Mouse (Mus musculus): ENCODE data around the gene Cul9. TPM values are rescaled to one million over a fixed set of nuclear protein-coding genes. Genes with fewer than 3 reads are reported as not detected.
A peak's percentile ranks its signal among the peaks of the same experiment; 100 is the strongest.
"Not testable (repeated sequence)": the region's sequence is repeated elsewhere in the genome, so short reads cannot be mapped to it uniquely, and the experiment has no call there.

Cul9 gene
- polyA plus RNA-seq, 1 experiment from 2014 or later, result 1.1 TPM

DNA sequence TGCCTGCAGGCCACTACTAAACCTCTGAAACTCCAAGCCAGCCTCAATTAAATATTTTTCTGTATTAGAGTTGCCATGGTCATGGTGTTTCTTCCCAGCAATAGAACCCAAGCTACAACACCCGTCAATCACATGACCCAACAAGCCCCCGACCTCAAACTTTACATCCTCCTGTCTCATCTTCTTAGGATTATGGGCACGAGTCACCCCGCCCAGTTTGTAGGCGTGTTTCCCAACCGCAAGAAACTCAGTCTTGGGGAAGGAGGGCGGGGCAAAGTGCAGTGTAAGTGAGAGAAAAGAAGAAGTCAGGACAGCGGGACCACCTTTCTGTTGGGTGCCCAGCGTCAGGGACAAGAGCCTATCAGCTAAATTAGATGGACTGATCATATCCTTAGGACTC is 42.0 kb upstream of the Cul9 start:
- WGBS, result 40% methylated on average over 9 of the region's 9 CpGs
- no peaks in the 10 kb centered on the region for H3K9me3 ChIP-seq (ENCODE audit: control insufficient read depth, low read length)
- H3K36me3 ChIP-seq (ENCODE audit: control insufficient read depth, insufficient read depth, low read length), result peaks cover 7% of the 10 kb centered on the region
- no peaks in the 10 kb centered on the region for H3K27me3 ChIP-seq (replicated peaks; ENCODE audit: control insufficient read depth, insufficient read depth, low read length)
- no peak overlapping the region for H3K4me3 ChIP-seq (ENCODE audit: low read depth, low read length)
- H3K9ac ChIP-seq (ENCODE audit: low read depth, low read length), result no peak overlapping the region
- DNase-seq (ENCODE audit: low spot score) (no peak), ATAC-seq (replicated peaks; ENCODE audit: low FRiP score) (no peak)
- H3K27ac ChIP-seq (ENCODE audit: low read depth, low read length), result no peak overlapping the region
- H3K4me2 ChIP-seq, result no peak overlapping the region
- H3K4me1 ChIP-seq (replicated peaks; ENCODE audit: control insufficient read depth, insufficient read depth, low read length), result 0 out of 2 replicates have a peak, but pooled peaks cover 3% of the 10 kb centered on the region

GRCm38 (mm10) chr17:46586327-46586726 is 40.1 kb upstream of the Cul9 start:
- Histone ChIP-seq H3K27ac (ENCODE audit: low read depth, low read length) (no peak overlapping the region), H3K4me1 (replicated peaks; ENCODE audit: control insufficient read depth, insufficient read depth, low read length) (0 out of 2 replicates have a peak, but pooled peaks cover 3% of the 10 kb centered on the region), H3K9me3 (ENCODE audit: control insufficient read depth, low read length) (no peaks in the 10 kb centered on the region), H3K4me3 (ENCODE audit: low read depth, low read length) (no peak overlapping the region), H3K36me3 (ENCODE audit: control insufficient read depth, insufficient read depth, low read length) (peaks cover 7% of the 10 kb centered on the region), H3K27me3 (replicated peaks; ENCODE audit: control insufficient read depth, insufficient read depth, low read length) (no peaks in the 10 kb centered on the region), H3K9ac (ENCODE audit: low read depth, low read length) (no peak overlapping the region), H3K4me2 (no peak overlapping the region)
- ATAC-seq (replicated peaks; ENCODE audit: low FRiP score), result no peak
- DNase-seq (ENCODE audit: low spot score), result no peak
- whole genome bisulfite sequencing, result 69% methylated on average over 8 of the region's 8 CpGs

DNA sequence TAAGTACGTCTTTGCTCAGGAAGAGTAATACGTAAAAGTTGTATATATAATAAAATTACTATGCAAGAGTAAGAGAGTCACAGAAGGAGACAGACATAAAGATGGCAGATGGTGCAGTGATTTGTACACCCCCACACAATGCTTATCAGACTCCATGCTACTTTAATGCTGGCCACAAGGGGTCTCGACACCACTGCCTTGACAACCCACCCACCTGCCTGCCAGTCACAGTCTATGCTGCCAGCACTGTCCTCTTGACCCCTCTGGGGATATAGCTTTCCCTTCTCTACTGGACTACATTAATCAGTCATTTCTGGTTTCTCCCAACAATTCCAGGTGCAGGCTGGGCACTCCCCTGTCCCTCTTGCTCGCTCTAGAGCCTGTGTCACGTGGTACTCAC is 32.5 kb upstream of the Cul9 start:
- WGBS, result 76% methylated on average over 5 of the region's 5 CpGs
- DNase-seq (ENCODE audit: low spot score) (no peak), ATAC-seq (replicated peaks; ENCODE audit: low FRiP score) (no peak)
- H3K36me3 ChIP-seq (ENCODE audit: control insufficient read depth, insufficient read depth, low read length), result peaks cover 18% of the 10 kb centered on the region
- H3K9ac ChIP-seq (ENCODE audit: low read depth, low read length), result no peak overlapping the region
- no peak overlapping the region for H3K4me3 ChIP-seq (ENCODE audit: low read depth, low read length)
- no peaks in the 10 kb centered on the region for H3K9me3 ChIP-seq (ENCODE audit: control insufficient read depth, low read length)
- no peaks in the 10 kb centered on the region for H3K27me3 ChIP-seq (replicated peaks; ENCODE audit: control insufficient read depth, insufficient read depth, low read length)
- H3K27ac ChIP-seq (ENCODE audit: low read depth, low read length), result no peak overlapping the region
- no peak overlapping the region for H3K4me2 ChIP-seq
- H3K4me1 ChIP-seq (replicated peaks; ENCODE audit: control insufficient read depth, insufficient read depth, low read length), result no peaks in the 10 kb centered on the region

- ATAC-seq (replicated peaks; ENCODE audit: low FRiP score) (no peak), DNase-seq (ENCODE audit: low spot score) (no peak)
- Histone ChIP-seq H3K27me3 (replicated peaks; ENCODE audit: control insufficient read depth, insufficient read depth, low read length) (no peaks in the 10 kb centered on the region), H3K9ac (ENCODE audit: low read depth, low read length) (no peak overlapping the region), H3K36me3 (ENCODE audit: control insufficient read depth, insufficient read depth, low read length) (peaks cover 29% of the 10 kb centered on the region), H3K4me1 (replicated peaks; ENCODE audit: control insufficient read depth, insufficient read depth, low read length) (no peaks in the 10 kb centered on the region), H3K9me3 (ENCODE audit: control insufficient read depth, low read length) (no peaks in the 10 kb centered on the region), H3K4me2 (no peak overlapping the region), H3K4me3 (ENCODE audit: low read depth, low read length) (no peak overlapping the region), H3K27ac (ENCODE audit: low read depth, low read length) (no peak overlapping the region)
- 82% methylated on average over 13 of the region's 13 CpGs for WGBS
Observed at GRCm38 (mm10) chr17:46576070-46576469, 29.9 kb upstream of the Cul9 start.

DNA sequence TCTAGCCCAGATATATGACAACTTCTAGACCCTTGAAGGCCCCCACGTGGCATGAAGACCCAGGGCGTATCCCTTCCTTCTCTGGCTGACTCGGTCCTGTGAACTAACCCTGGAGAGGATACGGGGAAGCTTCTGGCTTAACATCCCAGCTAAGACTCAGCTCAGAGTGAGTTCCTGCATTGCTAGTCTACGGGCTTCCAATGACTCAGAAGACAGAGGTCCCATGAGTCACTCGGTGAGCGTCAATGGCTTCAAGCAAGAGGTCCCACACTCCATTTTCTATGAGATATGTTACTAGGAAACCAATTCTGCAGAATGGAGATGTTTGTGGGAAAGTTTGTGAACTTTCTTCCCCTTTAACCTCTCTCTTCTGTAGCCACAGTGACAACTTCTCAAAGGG is 28.3 kb upstream of the Cul9 start:
- 89% methylated on average over 7 of the region's 7 CpGs for WGBS

DNA sequence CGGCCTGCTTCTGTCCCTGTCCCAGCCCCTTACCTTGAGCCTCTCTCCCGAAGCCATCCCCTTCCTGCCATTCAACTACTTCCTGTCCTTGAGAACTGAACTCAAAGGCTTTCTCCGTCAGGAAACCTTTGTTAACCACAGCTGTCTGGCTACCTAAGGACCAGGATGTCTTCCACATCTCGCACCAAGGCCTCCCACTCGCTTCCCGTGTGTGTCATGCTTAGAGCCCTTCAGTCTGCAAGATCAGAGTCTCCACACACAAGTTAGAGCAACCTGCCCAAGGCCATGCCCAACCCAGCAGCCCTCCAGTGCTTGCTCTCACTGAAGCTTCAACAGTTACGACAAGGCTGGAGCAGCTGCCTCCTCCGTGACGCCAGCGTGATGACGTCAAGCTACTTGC is 24.8 kb upstream of the Cul9 start:
- ATAC-seq (replicated peaks; ENCODE audit: low FRiP score), result no peak
- DNase-seq (ENCODE audit: low spot score), result no peak
- no peak overlapping the region for H3K9ac ChIP-seq (ENCODE audit: low read depth, low read length)
- H3K4me3 ChIP-seq (ENCODE audit: low read depth, low read length), result no peak overlapping the region
- 74% methylated on average over 11 of the region's 11 CpGs for WGBS
- no peak overlapping the region for H3K27ac ChIP-seq (ENCODE audit: low read depth, low read length)
- H3K4me1 ChIP-seq (replicated peaks; ENCODE audit: control insufficient read depth, insufficient read depth, low read length), result no peaks in the 10 kb centered on the region
- no peak overlapping the region for H3K4me2 ChIP-seq
- H3K9me3 ChIP-seq (ENCODE audit: control insufficient read depth, low read length), result no peaks in the 10 kb centered on the region
- H3K36me3 ChIP-seq (ENCODE audit: control insufficient read depth, insufficient read depth, low read length), result peaks cover 19% of the 10 kb centered on the region; the same call in 1 of the 2 replicates
- H3K27me3 ChIP-seq (replicated peaks; ENCODE audit: control insufficient read depth, insufficient read depth, low read length), result no peaks in the 10 kb centered on the region

More for the DNA sequence above, 28.3 kb upstream of the Cul9 start:
- no peak overlapping the region for H3K4me3 ChIP-seq (ENCODE audit: low read depth, low read length)
- no peak overlapping the region for H3K4me2 ChIP-seq
- H3K27ac ChIP-seq (ENCODE audit: low read depth, low read length), result no peak overlapping the region; the same call in 1 of the 2 replicates
- no peaks in the 10 kb centered on the region for H3K9me3 ChIP-seq (ENCODE audit: control insufficient read depth, low read length)
- H3K27me3 ChIP-seq (replicated peaks; ENCODE audit: control insufficient read depth, insufficient read depth, low read length), result no peaks in the 10 kb centered on the region
- ATAC-seq (replicated peaks; ENCODE audit: low FRiP score) (no peak), DNase-seq (ENCODE audit: low spot score) (no peak)
- H3K9ac ChIP-seq (ENCODE audit: low read depth, low read length), result no peak overlapping the region
- no peaks in the 10 kb centered on the region for H3K4me1 ChIP-seq (replicated peaks; ENCODE audit: control insufficient read depth, insufficient read depth, low read length)
- H3K36me3 ChIP-seq (ENCODE audit: control insufficient read depth, insufficient read depth, low read length), result peaks cover 19% of the 10 kb centered on the region; the same call in 1 of the 2 replicates

DNA sequence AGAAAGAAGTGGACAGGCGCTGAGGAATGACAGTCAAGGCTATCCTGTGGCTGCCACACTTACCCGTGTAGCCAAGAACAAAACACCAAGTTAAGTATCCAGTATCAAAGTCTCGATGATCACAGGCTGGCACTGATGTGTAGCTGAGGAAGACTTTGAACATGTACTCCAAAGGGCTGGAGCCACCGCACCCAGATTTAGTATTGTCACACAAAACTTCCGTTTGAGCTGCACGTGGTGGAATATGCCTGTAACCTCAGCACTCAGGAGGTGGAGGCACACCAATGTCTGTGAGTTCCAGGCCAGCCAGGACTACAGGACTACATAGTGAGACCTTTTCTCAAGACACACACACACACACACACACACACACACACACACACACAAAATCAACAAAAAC is 13.0 kb upstream of the Cul9 start:
- peaks cover 7% of the 10 kb centered on the region; the same call in 1 of the 2 replicates for H3K36me3 ChIP-seq (ENCODE audit: control insufficient read depth, insufficient read depth, low read length)
- DNase-seq (ENCODE audit: low spot score), result no peak
- no peak overlapping the region for H3K4me2 ChIP-seq
- no peaks in the 10 kb centered on the region for H3K27me3 ChIP-seq (replicated peaks; ENCODE audit: control insufficient read depth, insufficient read depth, low read length)
- no peak overlapping the region for H3K4me3 ChIP-seq (ENCODE audit: low read depth, low read length)
- ATAC-seq (replicated peaks; ENCODE audit: low FRiP score), result no peak
- H3K27ac ChIP-seq (ENCODE audit: low read depth, low read length), result no peak overlapping the region
- H3K9ac ChIP-seq (ENCODE audit: low read depth, low read length), result no peak overlapping the region
- WGBS, result 92% methylated on average over 6 of the region's 6 CpGs
- H3K9me3 ChIP-seq (ENCODE audit: control insufficient read depth, low read length), result no peaks in the 10 kb centered on the region
- H3K4me1 ChIP-seq (replicated peaks; ENCODE audit: control insufficient read depth, insufficient read depth, low read length), result peaks cover 15% of the 10 kb centered on the region

DNA sequence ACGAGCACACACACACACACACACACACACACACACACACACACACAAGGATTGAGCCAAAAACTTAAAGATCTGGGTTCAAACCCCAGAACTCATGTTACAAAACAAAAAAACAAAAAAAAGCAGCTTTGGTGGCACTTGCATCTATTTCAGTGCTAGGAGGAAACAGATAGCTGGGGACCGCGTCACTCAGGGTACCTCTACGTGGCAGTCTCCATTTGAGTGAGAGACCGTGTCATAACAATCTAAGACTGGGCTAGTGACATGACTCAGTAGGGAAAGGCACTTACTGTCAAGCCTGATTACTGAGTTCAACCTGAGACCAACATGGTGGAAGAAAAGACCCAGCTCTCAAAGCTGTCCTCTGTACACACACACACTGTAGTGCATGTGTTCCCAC is 12.0 kb upstream of the Cul9 start:
- Histone ChIP-seq H3K36me3 (ENCODE audit: control insufficient read depth, insufficient read depth, low read length) (no peaks in the 10 kb centered on the region), H3K4me3 (ENCODE audit: low read depth, low read length) (no peak overlapping the region), H3K27me3 (replicated peaks; ENCODE audit: control insufficient read depth, insufficient read depth, low read length) (no peaks in the 10 kb centered on the region), H3K27ac (ENCODE audit: low read depth, low read length) (no peak overlapping the region), H3K9me3 (ENCODE audit: control insufficient read depth, low read length) (no peaks in the 10 kb centered on the region), H3K9ac (ENCODE audit: low read depth, low read length) (no peak overlapping the region), H3K4me2 (no peak overlapping the region), H3K4me1 (replicated peaks; ENCODE audit: control insufficient read depth, insufficient read depth, low read length) (peaks cover 25% of the 10 kb centered on the region)
- no peak for ATAC-seq (replicated peaks; ENCODE audit: low FRiP score)
- WGBS, result 73% methylated on average over 5 of the region's 5 CpGs
- DNase-seq (ENCODE audit: low spot score), result no peak

GRCm38 (mm10) chr17:46557321-46557720 is 11.1 kb upstream of the Cul9 start:
- not testable (repeated sequence) for H3K36me3 ChIP-seq (ENCODE audit: control insufficient read depth, insufficient read depth, low read length); H3K9me3 ChIP-seq (ENCODE audit: control insufficient read depth, low read length); DNase-seq (ENCODE audit: low spot score); H3K27me3 ChIP-seq (replicated peaks; ENCODE audit: control insufficient read depth, insufficient read depth, low read length); ATAC-seq (replicated peaks; ENCODE audit: low FRiP score)
- peak overlapping the region; percentile 84 for H3K4me2 ChIP-seq
- peak overlapping the region; percentile 66 for H3K9ac ChIP-seq (ENCODE audit: low read depth, low read length)
- H3K4me3 ChIP-seq (ENCODE audit: low read depth, low read length), result peak overlapping the region; percentile 90
- peaks cover 32% of the 10 kb centered on the region for H3K4me1 ChIP-seq (replicated peaks; ENCODE audit: control insufficient read depth, insufficient read depth, low read length)
- H3K27ac ChIP-seq (ENCODE audit: low read depth, low read length), result peak overlapping the region; percentile 79
